Mouse (Mus musculus): ENCODE measurements around the gene Zfhx3.

The Zfhx3 gene

DNA sequence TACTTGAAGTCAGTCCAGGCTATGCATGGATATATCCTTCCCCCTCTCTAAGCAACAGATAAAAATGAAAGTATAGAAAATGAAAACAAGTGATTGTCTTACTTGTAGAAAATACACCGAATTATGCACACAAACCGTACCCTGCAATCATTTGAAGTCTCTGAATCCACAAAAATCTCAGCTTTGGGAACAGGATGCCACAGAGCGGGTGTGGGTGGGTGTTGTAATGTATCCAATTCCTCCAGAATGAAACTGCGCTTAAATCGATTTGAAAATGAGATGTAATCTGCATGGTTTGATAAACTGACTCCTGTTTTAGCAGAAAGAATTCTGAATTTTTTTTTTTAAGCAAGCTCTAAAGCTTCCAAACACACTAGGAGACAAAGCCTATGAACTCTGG lies 297.1 kb downstream of the Zfhx3 start:
- no peak for DNase-seq (ENCODE audit: extremely low read depth, low read depth)

DNA sequence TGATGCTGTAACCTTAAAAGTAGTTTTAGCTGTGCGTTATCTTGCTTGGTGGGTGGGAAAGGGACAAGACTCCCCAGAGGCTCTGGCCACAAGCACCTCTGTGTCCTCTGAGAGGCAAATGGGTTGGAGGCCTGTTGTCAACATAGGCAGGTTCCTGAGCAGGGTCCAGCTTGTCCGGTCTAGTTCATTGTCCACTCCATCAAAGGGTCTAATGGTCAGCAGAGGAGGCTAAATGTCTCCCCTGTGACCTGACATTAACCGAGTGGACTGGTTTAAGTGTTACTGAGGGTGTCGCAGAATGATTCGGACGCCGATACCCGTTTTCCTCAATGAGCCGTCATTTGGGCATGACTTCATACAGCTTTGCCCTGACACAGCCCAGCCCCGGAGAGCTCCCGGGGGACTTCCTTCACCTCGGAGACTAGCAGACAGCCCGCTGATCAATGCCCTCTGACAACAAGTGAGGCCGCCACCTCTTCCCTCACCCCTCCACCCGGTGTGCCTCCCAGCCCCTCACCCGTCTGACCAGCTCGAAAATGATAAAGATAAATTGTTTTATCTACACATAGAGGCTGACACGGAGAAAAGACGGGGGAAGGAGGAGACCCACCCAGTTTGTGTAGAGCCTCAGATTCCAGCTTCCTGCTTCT lies 298.7 kb downstream of the Zfhx3 start:
- DNase-seq (ENCODE audit: extremely low read depth, low read depth) = no peak

DNA sequence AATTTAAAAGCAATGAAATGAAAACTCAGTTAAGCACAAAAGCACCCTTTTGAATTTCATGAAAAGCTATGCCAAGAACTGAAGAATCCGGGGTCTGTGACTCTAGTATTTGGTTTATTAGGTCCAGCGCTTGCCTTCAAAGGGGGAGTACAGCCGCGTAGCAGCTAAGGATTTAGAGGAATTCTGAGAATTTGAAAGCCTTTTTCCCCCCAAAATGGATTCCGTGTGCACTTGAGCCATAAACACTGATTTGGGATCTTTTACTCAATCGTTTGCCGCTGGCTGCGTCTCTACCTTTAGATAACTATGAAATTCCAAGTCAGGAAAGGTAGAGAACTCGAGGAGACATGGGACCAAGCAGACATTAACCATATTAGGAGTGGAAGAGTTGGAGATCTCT lies 300.8 kb downstream of the Zfhx3 start:
- DNase-seq (ENCODE audit: extremely low read depth, low read depth) = no peak

DNA sequence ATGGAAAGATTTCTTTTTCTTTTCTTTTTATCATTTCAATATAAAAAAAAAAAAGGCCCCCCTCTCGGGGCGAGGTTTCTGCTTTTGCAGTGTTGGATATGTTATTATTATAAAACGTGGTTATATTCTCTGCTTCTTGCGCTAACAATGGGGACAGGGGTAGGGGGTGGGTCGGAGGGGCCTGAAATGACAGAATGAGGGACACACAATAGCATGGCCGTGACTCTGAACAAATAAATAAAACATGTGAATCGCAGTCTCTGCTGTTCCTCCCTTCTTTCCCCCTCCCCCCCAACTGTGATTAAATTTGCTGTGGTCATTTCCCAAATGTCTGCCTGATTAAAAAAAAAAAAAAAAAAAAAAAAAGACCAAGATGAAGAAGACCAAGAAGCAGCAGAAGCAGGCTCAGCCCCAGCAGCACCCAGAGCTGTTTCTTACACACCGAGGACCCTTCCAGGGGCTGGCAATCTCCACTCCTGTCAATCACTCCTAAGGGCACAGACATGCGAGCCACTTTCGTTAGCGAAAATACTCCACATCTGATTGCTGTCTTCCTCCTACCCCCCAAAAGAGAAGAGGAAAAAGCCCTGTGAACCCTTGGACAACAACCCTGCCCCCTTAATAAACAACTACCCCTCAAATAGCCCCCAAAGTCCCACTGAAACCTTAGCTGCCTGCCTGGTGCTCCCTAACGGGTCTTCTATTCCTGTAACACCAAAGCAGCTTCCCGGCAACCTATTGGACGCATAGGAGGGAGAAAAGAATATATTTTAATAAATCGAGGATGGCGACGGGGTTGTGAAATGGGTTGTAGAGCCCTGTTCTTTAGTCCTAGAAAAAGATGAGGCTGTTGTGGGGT lies 302.4 kb downstream of the Zfhx3 start:
- DNase-seq (ENCODE audit: extremely low read depth, low read depth) = no peak

DNA sequence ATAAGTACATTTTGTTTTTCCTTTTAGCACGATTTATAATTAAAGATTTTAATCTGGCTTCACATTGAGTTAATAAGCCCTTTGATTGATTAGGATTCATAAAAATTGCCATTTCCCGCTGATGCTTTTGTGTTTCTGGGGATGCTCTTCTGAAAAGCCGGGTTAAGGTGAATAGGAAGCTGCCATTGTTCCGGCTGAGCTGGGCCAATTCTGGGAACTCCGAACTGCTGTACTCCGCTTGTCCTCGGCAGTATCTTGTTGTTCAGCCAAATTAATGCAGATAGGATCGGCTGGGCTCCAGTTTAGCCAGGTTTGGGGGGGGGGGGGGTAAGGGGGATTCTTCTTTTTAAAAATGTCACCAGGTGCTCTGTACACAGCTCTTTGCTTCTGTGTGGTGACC lies 303.1 kb downstream of the Zfhx3 start:
- DNase-seq (ENCODE audit: extremely low read depth, low read depth) = no peak

DNA sequence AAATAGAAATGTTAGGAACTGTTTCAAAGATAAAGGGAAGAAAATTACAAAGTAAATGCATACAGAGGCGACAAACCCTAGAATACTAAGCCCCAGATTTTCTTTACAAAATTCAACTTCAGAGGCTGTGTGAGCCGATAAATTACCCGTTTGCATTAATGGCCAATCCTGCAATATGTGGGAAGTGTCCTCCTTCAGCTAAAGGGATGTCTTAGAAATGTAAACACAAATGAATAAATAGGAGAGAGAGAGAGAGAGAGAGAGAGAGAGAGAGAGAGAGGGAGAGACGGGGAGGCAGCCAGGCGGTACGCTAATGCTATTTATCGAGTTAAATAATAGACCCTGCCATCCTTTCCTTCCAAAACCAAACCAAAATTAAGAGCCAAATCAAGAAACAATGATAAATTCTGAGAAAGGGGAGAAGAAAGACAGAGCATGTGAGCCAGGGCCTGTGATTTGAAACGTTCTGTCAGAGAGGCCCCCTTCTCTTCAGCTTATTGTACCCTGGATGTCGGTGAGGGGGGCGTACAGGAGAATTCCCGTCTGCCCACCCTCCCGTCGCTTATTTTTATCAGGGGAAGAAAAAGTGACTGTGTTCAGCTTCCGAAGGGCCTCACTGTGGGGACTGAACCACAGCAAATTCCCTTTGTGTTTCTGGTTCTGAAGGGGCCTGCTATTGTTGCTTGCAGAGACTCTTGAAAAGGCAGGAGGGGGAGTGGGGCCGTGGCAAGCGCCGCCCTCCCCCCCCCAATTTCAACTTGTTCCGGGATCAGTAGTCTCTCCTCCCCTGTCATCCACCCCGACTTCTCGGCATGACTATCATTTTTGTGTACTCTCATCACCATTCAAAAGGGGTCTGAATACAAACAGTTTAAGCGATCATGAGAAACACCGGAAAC lies 303.8 kb downstream of the Zfhx3 start:
- DNase-seq (ENCODE audit: extremely low read depth, low read depth) = no peak

DNA sequence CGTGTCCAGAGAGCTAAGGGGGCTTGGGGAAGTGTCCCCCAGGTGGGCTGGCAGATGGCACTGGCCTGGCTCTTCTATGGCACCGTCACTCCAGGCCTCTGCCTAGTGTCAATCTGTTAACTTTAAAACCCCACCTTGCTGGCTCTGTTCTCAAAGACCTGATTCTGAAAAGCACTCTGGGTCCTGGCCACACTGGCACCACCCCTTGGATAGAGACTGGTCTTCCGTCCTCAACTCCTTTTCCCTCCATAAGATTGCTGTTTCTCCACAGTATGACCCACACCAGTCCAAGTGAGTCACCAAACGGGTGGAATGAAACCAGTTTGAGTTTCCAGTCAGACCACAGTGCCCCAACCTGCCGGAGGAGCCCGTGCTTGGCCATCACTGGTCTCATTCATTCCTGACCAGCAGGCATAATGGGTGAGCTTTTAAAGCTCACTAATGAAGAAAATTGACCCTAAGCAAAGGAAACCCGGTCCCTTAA lies 304.5 kb downstream of the Zfhx3 start:
- DNase-seq (ENCODE audit: extremely low read depth, low read depth) = no peak

DNA sequence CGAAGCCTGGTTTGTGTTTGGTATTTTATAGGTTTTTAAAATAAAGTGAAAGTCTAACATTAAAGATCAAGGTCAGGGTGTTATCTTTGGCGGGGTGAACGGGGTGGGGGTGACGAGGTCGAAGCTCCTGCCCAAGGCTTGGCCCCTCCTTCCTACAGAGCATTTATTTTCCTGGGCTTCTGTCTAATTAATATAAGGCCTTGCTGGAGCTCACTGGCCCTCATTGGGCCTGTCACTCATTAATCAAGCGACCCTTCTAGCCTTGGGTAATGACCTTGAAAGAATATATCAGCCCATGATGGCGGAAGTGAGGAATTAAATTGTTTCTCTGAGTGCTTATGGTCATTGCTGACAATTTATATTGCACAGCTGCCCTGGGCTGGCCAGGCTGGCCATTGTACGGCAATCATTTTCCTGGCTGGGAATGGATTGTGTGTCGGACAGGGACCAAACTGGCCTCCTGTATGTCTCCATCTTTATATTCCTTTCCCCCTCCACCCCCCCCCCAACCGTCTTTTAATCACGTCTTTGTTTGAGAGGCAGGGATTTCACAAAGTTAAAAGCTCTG lies 322.2 kb downstream of the Zfhx3 start:
- DNase-seq (ENCODE audit: extremely low read depth, low read depth) = no peak

DNA sequence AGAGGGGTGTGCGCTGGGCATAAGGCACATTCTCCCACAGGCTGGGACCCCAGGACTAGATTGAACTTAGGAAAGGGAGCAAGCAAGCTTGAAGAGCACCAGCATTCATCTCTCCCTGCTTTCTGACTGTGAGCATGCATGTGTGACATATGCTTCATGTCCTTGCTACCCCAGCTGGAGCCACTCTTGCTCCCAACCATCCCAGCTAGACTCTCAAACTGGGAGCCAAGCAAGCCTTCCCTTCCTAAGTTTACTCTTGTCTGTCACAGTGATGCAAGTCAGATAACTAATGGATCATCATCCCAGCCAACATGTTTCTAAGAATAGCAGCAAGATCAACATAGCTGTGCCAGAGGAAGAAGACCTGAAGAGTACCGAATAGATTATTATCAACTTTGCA lies 335.5 kb downstream of the Zfhx3 start:
- no peak for DNase-seq (ENCODE audit: extremely low read depth, low read depth)

DNA sequence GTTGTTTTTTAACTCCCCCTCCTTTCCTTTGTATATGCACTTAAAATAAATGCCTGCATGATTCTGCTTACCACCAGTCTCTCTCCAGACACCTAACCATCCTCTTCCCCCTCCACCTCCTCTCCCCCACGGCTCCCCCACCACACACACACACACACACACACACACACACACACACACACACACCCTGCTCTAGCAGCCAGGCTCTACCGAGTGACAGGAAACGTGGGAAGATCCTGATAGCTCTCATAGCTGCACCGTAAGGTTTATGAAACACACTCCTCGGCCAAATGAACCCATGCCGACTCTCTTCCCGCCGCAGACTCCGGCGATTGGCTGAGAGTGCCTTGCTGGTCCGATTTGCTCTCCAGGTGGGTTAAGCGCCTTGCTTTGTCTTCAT lies 339.5 kb downstream of the Zfhx3 start:
- DNase-seq (ENCODE audit: extremely low read depth, low read depth) = no peak

DNA sequence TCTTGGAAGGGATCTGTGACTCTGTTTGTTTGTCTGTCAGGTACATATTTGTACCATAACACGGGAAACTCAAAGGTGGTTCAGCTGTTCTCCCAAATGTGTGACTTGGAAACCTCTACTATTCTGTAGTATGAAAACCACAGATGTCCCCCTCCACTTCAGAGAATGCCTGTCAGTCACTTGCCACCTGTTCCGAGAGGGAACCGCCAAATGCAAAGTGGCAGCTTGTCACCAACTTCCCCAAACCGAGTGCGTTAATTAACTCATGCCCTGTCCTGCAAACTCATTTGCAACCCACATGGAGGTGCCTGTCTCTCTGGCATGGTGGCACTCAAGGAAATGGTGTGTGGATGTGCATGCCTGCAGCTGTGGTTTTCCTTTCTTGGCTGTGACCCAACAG lies 343.7 kb downstream of the Zfhx3 start:
- DNase-seq (ENCODE audit: extremely low read depth, low read depth) = no peak

DNA sequence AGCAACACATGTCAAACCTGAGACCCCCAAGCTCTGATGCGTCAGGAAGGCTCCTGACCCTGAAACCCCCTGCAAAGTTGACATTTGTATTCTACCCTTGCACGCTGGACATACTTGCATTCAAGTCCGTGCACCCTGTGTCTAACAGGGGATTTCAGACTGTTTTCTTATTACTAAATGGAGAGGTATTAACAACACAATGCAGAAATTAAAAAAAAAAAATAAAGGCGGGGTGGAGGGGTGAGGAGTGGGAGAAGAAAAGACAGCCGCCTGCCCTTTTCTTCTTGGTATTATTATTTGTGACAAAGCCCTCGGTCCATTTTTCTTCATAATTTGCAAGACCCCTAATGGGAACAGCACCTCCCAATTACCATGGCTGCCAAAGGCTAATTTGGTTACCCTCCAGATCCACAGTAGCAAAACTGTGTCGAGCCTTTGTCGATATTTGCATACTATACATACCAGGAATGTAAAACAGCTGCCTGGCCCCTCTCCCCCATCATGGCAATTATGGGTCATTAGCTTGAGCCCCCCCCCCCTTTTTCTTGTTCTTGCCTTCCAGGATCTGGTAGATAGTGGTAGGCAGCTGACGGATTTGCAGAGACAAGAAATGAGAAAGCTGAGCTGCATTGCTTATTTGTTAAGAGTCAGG lies 358.6 kb downstream of the Zfhx3 start:
- DNase-seq (ENCODE audit: extremely low read depth, low read depth) = no peak

DNA sequence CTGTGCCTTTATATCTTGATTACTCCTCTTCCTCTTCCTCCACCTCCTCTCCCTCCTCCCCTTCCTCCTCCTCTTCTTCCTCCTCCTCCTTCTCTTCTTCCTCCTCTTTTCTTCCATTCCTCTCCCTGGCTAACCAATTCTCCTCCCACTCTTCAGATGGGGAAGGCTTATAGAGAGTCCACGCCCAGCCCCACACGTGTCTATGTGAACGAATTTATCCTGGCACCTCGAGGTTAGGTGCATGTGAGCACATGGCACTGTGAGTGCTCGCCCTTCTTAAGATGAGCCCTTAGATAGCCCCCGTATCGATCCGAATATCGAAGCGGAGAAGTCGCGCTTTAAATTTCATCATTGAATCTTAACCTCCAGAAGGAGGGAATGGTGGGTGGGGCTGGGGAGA lies 359.2 kb downstream of the Zfhx3 start:
- no peak for DNase-seq (ENCODE audit: extremely low read depth, low read depth)

DNA sequence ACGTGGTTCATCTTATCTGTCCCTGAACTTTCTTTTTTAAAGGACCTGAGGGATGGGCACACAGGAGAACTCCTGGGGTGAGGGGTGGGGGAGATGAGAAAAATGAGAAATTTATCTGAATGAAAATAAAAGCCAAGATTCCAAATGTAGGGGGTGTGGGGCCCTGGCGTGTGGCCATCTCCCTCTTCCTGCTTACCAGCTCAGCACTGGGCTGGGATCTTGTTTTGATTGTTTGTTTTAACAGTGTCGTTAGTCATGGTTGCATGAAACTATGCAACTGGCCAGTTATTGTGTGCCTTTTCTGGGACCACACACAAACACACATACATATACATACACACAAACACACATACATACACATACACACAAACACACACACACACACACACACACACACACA lies 362.9 kb downstream of the Zfhx3 start:
- no peak for DNase-seq (ENCODE audit: extremely low read depth, low read depth)

DNA sequence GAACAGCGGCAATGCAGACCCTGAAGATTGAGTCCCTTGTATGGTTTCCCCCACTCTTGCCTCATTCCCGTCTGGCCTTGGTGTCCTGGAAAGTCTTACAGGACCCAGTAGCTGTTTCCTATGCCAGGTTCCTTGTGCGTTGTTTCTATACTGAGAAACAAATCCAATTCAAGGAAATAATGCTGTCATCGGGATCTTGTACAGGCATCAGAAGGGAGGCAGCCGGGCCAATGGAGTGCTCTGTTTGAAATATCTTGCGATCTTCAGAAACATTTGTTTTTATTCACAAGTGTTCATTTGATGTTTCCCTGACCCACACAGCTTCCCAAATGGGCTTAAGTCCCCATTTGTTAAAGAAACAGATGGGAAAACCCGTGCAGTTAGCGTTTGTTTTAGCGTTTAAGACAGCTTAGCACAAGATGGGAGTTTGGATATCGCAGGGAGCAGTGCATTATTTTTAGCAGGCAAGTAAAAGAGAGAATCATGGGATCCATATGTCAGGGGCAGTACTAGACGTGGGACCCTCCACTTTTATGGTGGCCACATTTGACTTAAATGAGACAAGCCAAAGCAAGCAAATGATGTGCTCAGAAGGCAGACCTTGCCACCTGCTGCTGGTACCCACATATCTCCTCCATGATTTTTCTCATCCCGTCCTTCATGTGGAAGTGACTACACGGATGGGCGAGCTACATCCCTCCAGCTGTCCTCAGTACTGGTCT lies 367.2 kb downstream of the Zfhx3 start:
- DNase-seq (ENCODE audit: extremely low read depth, low read depth) = no peak

DNA sequence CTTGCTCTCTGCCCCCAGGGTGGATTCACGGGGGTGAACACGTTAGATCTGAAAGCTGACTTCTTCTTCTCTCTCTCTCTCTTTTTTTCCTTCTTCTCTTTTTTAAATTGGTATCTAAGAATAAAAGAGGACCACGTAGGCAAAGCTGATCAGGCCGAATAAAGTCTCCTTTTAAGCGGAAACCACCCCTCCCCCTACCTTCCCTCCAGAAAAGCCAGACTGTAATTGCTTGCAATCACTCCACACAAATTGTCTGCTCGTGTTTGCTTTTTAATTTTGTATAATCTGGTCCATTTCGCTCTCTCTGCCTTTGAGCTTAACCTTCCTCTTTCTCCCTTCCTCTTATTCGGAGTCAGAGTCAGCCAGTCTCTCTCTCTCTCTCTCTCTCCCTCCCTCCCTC lies 372.6 kb downstream of the Zfhx3 start:
- no peak for DNase-seq (ENCODE audit: extremely low read depth, low read depth)

DNA sequence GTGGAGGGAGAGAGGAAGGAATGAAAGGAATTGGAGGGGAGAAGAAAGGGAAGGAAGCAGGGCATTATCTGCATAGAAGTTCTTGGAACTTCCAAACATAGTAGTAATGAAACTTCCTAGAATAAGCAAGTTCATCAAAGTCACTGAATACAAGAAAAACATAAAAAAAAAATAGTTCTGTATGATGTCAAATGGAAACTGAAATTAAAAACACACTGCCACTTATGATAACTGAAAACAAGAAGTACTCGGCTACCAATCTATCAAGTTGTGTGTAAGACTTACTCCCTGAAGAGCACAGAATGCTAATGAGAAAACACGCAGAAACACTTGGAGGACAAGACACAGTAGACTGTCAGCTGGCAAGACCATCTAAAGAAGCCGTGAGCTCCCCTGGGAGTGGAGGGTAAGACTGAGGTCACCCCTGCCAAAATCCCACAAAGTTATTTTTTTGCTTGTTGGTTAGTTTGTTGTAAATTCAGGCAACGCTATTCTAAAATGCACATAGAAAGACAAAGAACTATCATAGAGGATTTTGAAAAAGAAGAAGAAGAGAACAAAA lies 375.2 kb downstream of the Zfhx3 start:
- DNase-seq (ENCODE audit: extremely low read depth, low read depth) = no peak

DNA sequence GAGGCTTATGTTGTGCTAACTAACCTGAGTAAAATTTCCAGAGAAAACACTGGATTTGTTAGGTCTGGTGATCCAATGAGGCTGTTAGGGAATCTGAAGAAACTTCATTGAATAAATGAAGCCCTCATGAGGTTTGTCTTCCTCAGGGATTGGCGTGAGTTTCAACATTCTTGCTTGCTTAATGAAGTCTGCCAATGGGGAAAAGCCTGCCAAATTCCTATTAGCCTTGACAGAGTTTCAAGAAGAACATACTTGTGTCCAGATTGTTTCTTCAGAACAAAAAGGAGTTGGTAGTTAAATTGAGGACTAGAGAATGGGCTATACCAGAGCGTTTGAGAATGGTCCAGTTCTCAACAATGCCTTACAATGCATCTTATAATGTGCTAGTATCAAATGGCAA lies 385.3 kb downstream of the Zfhx3 start:
- no peak for DNase-seq (ENCODE audit: extremely low read depth, low read depth)

DNA sequence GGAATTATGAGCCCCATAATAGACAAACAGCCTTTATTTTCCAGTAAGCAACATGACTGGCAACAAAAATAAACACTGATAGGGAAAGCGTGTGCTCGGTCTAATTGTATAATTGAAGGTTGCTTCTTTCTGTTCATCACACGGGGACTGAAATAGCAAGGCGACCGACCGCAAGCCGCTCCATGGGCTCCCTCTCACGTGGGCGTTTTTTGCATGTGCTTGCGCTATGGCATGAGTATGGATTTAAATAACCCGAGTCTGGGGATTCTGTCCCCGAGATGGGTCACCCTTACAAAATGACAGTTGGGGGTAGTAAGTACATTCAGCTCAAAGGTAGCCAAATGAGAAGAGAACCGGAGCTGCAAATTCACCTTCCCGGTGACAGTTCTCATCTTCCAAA lies 405.9 kb downstream of the Zfhx3 start:
- DNase-seq (ENCODE audit: extremely low read depth, low read depth) = no peak

DNA sequence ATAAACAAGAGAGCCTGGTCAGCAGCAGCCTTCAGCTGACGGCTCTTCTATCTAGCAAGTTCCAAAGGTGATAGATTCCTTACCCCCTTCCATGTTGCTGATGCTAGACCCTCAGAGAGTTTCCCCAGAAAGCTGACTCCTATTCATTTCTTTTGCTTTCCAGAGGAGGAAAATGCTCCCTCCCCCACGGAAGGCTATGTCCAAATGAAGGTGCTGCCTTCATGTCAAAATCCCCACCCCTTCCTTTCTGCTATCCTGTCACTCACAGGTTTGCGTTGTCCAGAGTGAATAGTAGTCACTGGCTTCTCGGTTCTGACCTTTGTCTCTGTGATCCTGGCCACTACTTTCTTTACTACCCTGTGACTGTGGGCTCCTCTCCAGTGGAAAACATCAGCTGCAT lies 406.3 kb downstream of the Zfhx3 start:
- no peak for DNase-seq (ENCODE audit: extremely low read depth, low read depth)
